9 mouse cellular contexts compared by ENCODE assay signal in the genomic region with DNA sequence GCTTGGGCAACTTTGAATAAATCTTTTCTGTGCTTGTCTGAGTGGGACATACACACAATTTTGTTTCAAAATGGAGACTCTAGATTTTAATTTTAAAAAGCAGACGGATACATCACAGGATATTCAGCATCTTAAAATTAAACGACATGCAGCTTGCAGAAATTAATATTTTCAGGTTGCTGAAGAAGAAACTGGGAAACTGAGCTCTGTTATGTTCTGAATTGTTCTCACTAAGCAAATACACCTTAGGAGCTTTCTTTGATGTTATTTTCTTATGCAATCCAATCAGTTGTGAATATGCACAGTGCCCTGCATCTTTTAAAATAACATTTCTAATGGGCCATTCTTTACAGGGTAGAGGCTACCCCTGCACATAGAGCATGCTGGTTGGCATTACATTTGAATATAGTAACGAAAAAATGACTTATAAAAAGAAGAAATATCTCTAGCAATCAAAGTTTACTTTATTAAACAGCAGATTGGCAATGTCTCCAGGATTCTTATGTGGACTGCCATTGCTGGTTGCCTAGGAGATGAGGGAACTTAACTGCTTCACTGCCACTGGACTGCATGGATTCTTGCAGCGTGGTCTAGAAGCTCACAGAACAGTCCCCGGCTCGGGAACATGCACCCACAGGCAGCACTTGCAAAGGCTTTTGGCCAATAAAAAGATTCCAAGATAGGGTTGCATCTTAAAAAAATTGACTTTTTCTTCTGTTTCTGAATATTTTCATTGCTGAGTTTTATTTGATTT.
DNase-seq lines count a peak whose midpoint lies in the region; ATAC-seq and TF ChIP-seq lines count a peak whose summit lies in the region.
"Had no signal": no experiment of that assay in that cellular context is flagged by ENCODE, and none has a peak within 500 bp of the region (broad histone marks: within the 10 kb centered on the region; RNA-seq: fewer than 3 reads in every experiment).

No protein-coding gene starts in this region.

- 60% methylated on average over 6 of the region's 6 CpGs for WGBS in lung, postnatal 0 days
- WGBS in forebrain, embryonic 15.5 days: 9% methylated on average over 6 of the region's 6 CpGs
- WGBS in liver, embryonic 13.5 days (ENCODE audit: insufficient replicate concordance): 58% methylated on average over 6 of the region's 6 CpGs
- WGBS in stomach, embryonic 16.5 days: 74% methylated on average over 6 of the region's 6 CpGs

- H3K4me2 ChIP-seq in lung, postnatal 0 days (replicated peaks; ENCODE audit: low read depth, low read length): peak overlapping the region; percentile 58; the same call in 1 of the 2 replicates
- H3K4me2 ChIP-seq in forebrain, embryonic 15.5 days (replicated peaks): peak overlapping the region; percentile 46
- H3K4me2 ChIP-seq in liver, embryonic 13.5 days: peak overlapping the region; percentile 52; the same call in 1 of the 2 replicates
- H3K4me2 ChIP-seq in stomach, embryonic 16.5 days (ENCODE audit: low read depth, low read length): peak overlapping the region; percentile 54; the same call in 1 of the 2 replicates

- H3K27me3 ChIP-seq in lung, postnatal 0 days (replicated peaks; ENCODE audit: insufficient read depth, low read length): no peaks in the 10 kb centered on the region
- no peaks in the 10 kb centered on the region for H3K27me3 ChIP-seq in forebrain, embryonic 15.5 days
- no peaks in the 10 kb centered on the region for H3K27me3 ChIP-seq in liver, embryonic 13.5 days
- no peaks in the 10 kb centered on the region for H3K27me3 ChIP-seq in stomach, embryonic 16.5 days (ENCODE audit: control insufficient read depth, insufficient read depth, low read length)

- no peak for DNase-seq in lung, postnatal 0 days (ENCODE audit: low spot score)
- no peak for DNase-seq in lung, postnatal 10 days
- no peak for DNase-seq in liver, embryonic 13.5 days
- DNase-seq in natural killer cell, adult 2 months (ENCODE audit: low spot score in 2 of 2): no peak
- no peak for DNase-seq in adrenal gland, postnatal 14 days
- DNase-seq in spleen, adult 18-20 months: no peak

- ATAC-seq in lung, postnatal 0 days: no peak
- no peak for ATAC-seq in forebrain, embryonic 15.5 days (replicated peaks)
- no peak for ATAC-seq in liver, embryonic 13.5 days (ENCODE audit: low read depth)
- no peak for ATAC-seq in stomach, embryonic 16.5 days (ENCODE audit: insufficient read depth, low FRiP score)

- no peaks in the 10 kb centered on the region for H3K9me3 ChIP-seq in lung, postnatal 0 days (ENCODE audit: low read length)
- no peaks in the 10 kb centered on the region for H3K9me3 ChIP-seq in forebrain, embryonic 15.5 days
- H3K9me3 ChIP-seq in liver, embryonic 13.5 days (replicated peaks): no peaks in the 10 kb centered on the region
- no peaks in the 10 kb centered on the region for H3K9me3 ChIP-seq in stomach, embryonic 16.5 days (replicated peaks; ENCODE audit: control insufficient read depth, low read length)

- no peak for TF ChIP-seq CTCF in lung, postnatal 0 days (IDR thresholded peaks at IDR 0.05)

- no peak overlapping the region for H3K27ac ChIP-seq in lung, postnatal 0 days (ENCODE audit: low read length)
- peak overlapping the region; percentile 98 for H3K27ac ChIP-seq in forebrain, embryonic 15.5 days (replicated peaks)
- no peak overlapping the region for H3K27ac ChIP-seq in liver, embryonic 13.5 days
- no peak overlapping the region for H3K27ac ChIP-seq in stomach, embryonic 16.5 days (ENCODE audit: low read length)

- H3K36me3 ChIP-seq in lung, postnatal 0 days (ENCODE audit: insufficient read depth, low read length): no peaks in the 10 kb centered on the region
- H3K36me3 ChIP-seq in forebrain, embryonic 15.5 days: no peaks in the 10 kb centered on the region
- H3K36me3 ChIP-seq in liver, embryonic 13.5 days: no peaks in the 10 kb centered on the region
- no peaks in the 10 kb centered on the region for H3K36me3 ChIP-seq in stomach, embryonic 16.5 days (ENCODE audit: control insufficient read depth, insufficient read depth, low read length)

- peaks cover 3% of the 10 kb centered on the region; the same call in 1 of the 2 replicates for H3K4me1 ChIP-seq in lung, postnatal 0 days (ENCODE audit: insufficient read depth, low read depth, low read length)
- peaks cover 63% of the 10 kb centered on the region for H3K4me1 ChIP-seq in forebrain, embryonic 15.5 days
- peaks cover 23% of the 10 kb centered on the region for H3K4me1 ChIP-seq in liver, embryonic 13.5 days (replicated peaks)
- peaks cover 11% of the 10 kb centered on the region for H3K4me1 ChIP-seq in stomach, embryonic 16.5 days (ENCODE audit: control insufficient read depth, insufficient read depth, low read length)

- H3K9ac ChIP-seq in lung, postnatal 0 days (replicated peaks; ENCODE audit: low read depth): no peak overlapping the region
- H3K9ac ChIP-seq in forebrain, embryonic 15.5 days (replicated peaks): peak overlapping the region; percentile 44
- no peak overlapping the region for H3K9ac ChIP-seq in liver, embryonic 13.5 days
- H3K9ac ChIP-seq in stomach, embryonic 16.5 days (ENCODE audit: low read length): no peak overlapping the region

- no peak for TF ChIP-seq EP300 in lung, postnatal 0 days (IDR thresholded peaks at IDR 0.05)

- no peak overlapping the region for H3K4me3 ChIP-seq in lung, postnatal 0 days (ENCODE audit: low read depth, low read length)
- H3K4me3 ChIP-seq in forebrain, embryonic 15.5 days: peak overlapping the region; percentile 26
- no peak overlapping the region for H3K4me3 ChIP-seq in liver, embryonic 13.5 days (replicated peaks)
- no peak overlapping the region for H3K4me3 ChIP-seq in stomach, embryonic 16.5 days (replicated peaks; ENCODE audit: low read length)
- H3K4me3 ChIP-seq: erythroblast, embryonic 14.5 days had no signal
